Mouse (Mus musculus) cerebellum, postnatal 14 days (tissue): Measurements from ENCODE around the gene Dyrk3.
A peak's percentile ranks its signal among the peaks of the same experiment; 100 is the strongest.

Experiments
- DNase-seq, 2 experiments: peaks; one replicate each; pipeline ENCODE4 v3.0.0; 2021; ENCODE audit warnings: mixed read lengths in 2 of 2

Gene Dyrk3

GRCm38 (mm10) chr1:131079762-131080161, 58.4 kb downstream of the Dyrk3 start:
- DNase-seq, result no peak

GRCm38 (mm10) chr1:131078761-131079330, 59.3 kb downstream of the Dyrk3 start:
- peak; percentile 62 to 67 for DNase-seq
